Mouse (Mus musculus) ovary, postnatal 36 days (tissue): Measurements from ENCODE around the gene Ccdc30.
"Not testable (repeated sequence)": the region's sequence is repeated elsewhere in the genome, so short reads cannot be mapped to it uniquely, and the experiment has no call there.

Source experiments
- DNase-seq: peaks from one replicate; pipeline ENCODE4 v3.0.0; 2022; ENCODE audit warnings: low spot score, mixed read lengths

Gene Ccdc30

GRCm38 (mm10) chr4:119305418-119305817 lies 109.9 kb downstream of the Ccdc30 start:
- no peak for DNase-seq

- DNase-seq, result no peak
These were observed 112.0 kb downstream of the Ccdc30 start for GRCm38 (mm10) chr4:119303291-119303690.

GRCm38 (mm10) chr4:119301777-119302176 lies 113.5 kb downstream of the Ccdc30 start:
- DNase-seq, result no peak

GRCm38 (mm10) chr4:119300761-119301160 lies 114.6 kb downstream of the Ccdc30 start:
- DNase-seq, result no peak

GRCm38 (mm10) chr4:119297361-119297760 lies 118.0 kb downstream of the Ccdc30 start:
- DNase-seq, result no peak

GRCm38 (mm10) chr4:119295134-119295453 lies 120.2 kb downstream of the Ccdc30 start:
- no peak for DNase-seq

GRCm38 (mm10) chr4:119294415-119295133 lies 120.7 kb downstream of the Ccdc30 start, which contains the start of gene Ybx1:
Ybx1 (minus strand) TSS chr4:119294604.
- DNase-seq, result peak; percentile 99

GRCm38 (mm10) chr4:119293574-119294258 lies 121.6 kb downstream of the Ccdc30 start:
- DNase-seq, result no peak

- peak; percentile 43 for DNase-seq
These were observed 122.3 kb downstream of the Ccdc30 start for GRCm38 (mm10) chr4:119292771-119293573.

- DNase-seq, result no peak
These were observed 123.4 kb downstream of the Ccdc30 start for GRCm38 (mm10) chr4:119291921-119292320.

- no peak for DNase-seq
These were observed 130.0 kb downstream of the Ccdc30 start for GRCm38 (mm10) chr4:119285336-119285735.

GRCm38 (mm10) chr4:119284861-119285260 lies 130.5 kb downstream of the Ccdc30 start:
- DNase-seq, result no peak

- not testable (repeated sequence) for DNase-seq
These were observed 136.5 kb downstream of the Ccdc30 start for GRCm38 (mm10) chr4:119278784-119279183.

GRCm38 (mm10) chr4:119275726-119276125 lies 139.6 kb downstream of the Ccdc30 start:
- no peak for DNase-seq

GRCm38 (mm10) chr4:119275226-119275625 lies 140.1 kb downstream of the Ccdc30 start:
- no peak for DNase-seq

GRCm38 (mm10) chr4:119274627-119275026 lies 140.7 kb downstream of the Ccdc30 start:
- no peak for DNase-seq
